Mouse (Mus musculus) ES-E14 (cell line): ENCODE measurements around the gene Nmrk1. TPM values are rescaled to one million over a fixed set of nuclear protein-coding genes. Genes with fewer than 3 reads are reported as not detected.

ENCODE experiments used
- DNase-seq: peaks from one replicate; pipeline ENCODE4 v3.0.0-alpha.2; 2013; ENCODE audit warnings: low read depth, low spot score
- H3K27ac ChIP-seq: 2 replicates; pipeline ENCODE4 v1.5.1; 2012; ENCODE audit warnings: low read depth, mild to moderate bottlenecking, low read length, moderate library complexity, mixed read lengths; ENCODE audit not compliant: poor library complexity, insufficient read depth, severe bottlenecking
- H3K36me3 ChIP-seq: 2 replicates; pipeline ENCODE4 v1.6.1; 2012; ENCODE audit warnings: mild to moderate bottlenecking, low read length, moderate library complexity, mixed read lengths; ENCODE audit not compliant: control insufficient read depth, poor library complexity, insufficient read depth, severe bottlenecking
- H3K4me1 ChIP-seq, 2 experiments: fragments of 150-350 bp in 1 of 2; sonication (generic) in 1 of 2; 2 replicates each; pipeline ENCODE4 v1.6.1; 2012; ENCODE audit warnings: low read length in 2 of 2, mild to moderate bottlenecking in 1 of 2, mixed read lengths in 1 of 2; ENCODE audit not compliant: control insufficient read depth in 2 of 2, insufficient read depth in 2 of 2, poor library complexity in 1 of 2
- H3K4me3 ChIP-seq, 2 experiments: fragments of 150-350 bp in 1 of 2; sonication (generic) in 1 of 2; 2 replicates each; pipeline ENCODE4 v1.5.1; 2012; ENCODE audit warnings: low read length in 2 of 2, low read depth in 1 of 2, mild to moderate bottlenecking in 1 of 2, mixed read lengths in 1 of 2; ENCODE audit not compliant: insufficient read depth in 1 of 2, poor library complexity in 1 of 2, severe bottlenecking in 1 of 2
- H3K9ac ChIP-seq: 2 replicates; pipeline ENCODE4 v1.6.1; 2012; ENCODE audit warnings: low read depth, mild to moderate bottlenecking, low read length, mixed read lengths; ENCODE audit not compliant: poor library complexity, insufficient read depth, severe bottlenecking
- H3K9me3 ChIP-seq: fragments of 150-350 bp; sonication (generic); 2 replicates; pipeline ENCODE4 v1.6.1; 2012; ENCODE audit warnings: low read depth, mild to moderate bottlenecking, low read length; ENCODE audit not compliant: control insufficient read depth, insufficient read depth
- CHD2 ChIP-seq: IDR thresholded peaks from 2 replicates; pipeline ENCODE4 v1.6.1; 2014; ENCODE audit warnings: mild to moderate bottlenecking, low read depth, low read length, inconsistent platforms
- HCFC1 ChIP-seq: IDR thresholded peaks from 2 replicates; pipeline ENCODE4 v1.6.1; 2012; ENCODE audit warnings: low read length, inconsistent platforms, borderline replicate concordance; ENCODE audit not compliant: insufficient read depth
- MAFK ChIP-seq: IDR thresholded peaks from 2 replicates; pipeline ENCODE4 v1.6.1; 2014; ENCODE audit warnings: mild to moderate bottlenecking, low read depth, low read length, inconsistent platforms; ENCODE audit not compliant: insufficient read depth
- ZC3H11A ChIP-seq: IDR thresholded peaks from 2 replicates; pipeline ENCODE4 v1.6.1; 2012; ENCODE audit warnings: low read depth, mild to moderate bottlenecking, inconsistent platforms, low read length, borderline replicate concordance
- ZNF384 ChIP-seq: IDR thresholded peaks from 2 replicates; pipeline ENCODE4 v1.6.1; 2012; ENCODE audit warnings: low read depth, low read length, inconsistent platforms
- in situ Hi-C, 2 experiments: fragments of 600-800 bp; cut with MboI; formaldehyde crosslinking; loops; one replicate each; pipeline ENCODE4 v1.15.1; 2025; ENCODE audit warnings: low sequenced_read_pairs in 2 of 2, inconsistent platforms in 1 of 2; ENCODE audit not compliant: unreplicated experiment in 2 of 2
- total RNA-seq: library from RNA; depleted of rRNA; stranded (reverse); fragments of 300-350 nt; gene quantifications from 2 replicates; pipeline ENCODE4 v1.2.3, GENCODE M21; 2012

Nmrk1 gene
- total RNA-seq, 1 experiment = 6.4 TPM

DNA sequence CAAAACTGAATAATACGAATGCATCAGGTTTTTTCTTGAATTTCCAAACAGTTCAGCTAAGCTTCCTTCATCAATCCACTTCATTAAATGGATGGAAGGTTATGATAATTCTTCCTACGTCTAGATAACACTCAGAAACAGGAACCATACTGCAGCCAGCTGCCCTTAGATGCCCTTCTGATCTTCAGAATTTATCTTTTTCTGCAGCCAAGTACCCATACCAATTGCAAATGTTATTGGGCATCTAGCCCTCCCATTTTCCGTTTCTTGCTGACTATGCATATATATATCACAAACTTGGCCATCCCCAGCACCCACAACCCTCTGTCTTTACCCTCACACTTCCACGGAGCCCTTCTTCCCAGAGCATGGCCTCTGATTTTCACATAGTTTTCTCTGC lies 18.2 kb downstream of the Nmrk1 start:
- Histone ChIP-seq H3K36me3 (no peaks in the 10 kb centered on the region), H3K4me1 (peaks cover 0 to 3% of the 10 kb centered on the region in 2 experiments; a peak in 1 of 4 replicates), H3K27ac (no peak overlapping the region), H3K9me3 (no peaks in the 10 kb centered on the region), H3K4me3 (no peak overlapping the region), H3K9ac (no peak overlapping the region)
- no peak for TF ChIP-seq MAFK
- no peak for TF ChIP-seq ZC3H11A
- no peak for TF ChIP-seq HCFC1
- TF ChIP-seq ZNF384 = no peak
- TF ChIP-seq CHD2 = no peak
- no peak for DNase-seq
- in situ Hi-C loops = no loop called here

DNA sequence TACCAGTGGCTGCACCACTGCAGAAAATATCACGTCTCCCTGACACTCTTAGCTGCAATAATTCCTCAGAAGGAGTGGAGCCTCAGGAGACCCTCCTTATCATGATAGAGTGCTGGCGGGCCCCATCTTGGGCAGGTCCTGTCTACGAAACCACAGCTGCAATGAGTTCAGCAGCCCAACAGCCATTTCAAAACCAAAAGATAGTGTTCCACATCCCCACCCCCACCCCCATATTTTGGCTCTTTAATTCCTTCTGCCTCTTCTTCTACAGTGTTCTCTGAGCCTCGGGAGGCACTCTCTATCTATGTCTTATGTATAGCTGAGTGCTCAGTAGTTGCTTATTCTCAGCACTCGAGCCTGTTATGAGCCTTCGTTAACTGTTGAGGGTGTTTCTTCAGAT lies 18.7 kb downstream of the Nmrk1 start:
- H3K4me3 ChIP-seq = no peak overlapping the region
- no peak for TF ChIP-seq ZC3H11A
- TF ChIP-seq MAFK = no peak
- TF ChIP-seq ZNF384 = no peak
- no peak for TF ChIP-seq HCFC1
- TF ChIP-seq CHD2 = no peak
- no peak for DNase-seq
- H3K4me1 ChIP-seq = peaks cover 0 to 3% of the 10 kb centered on the region in 2 experiments; a peak in 1 of 4 replicates
- H3K27ac ChIP-seq = no peak overlapping the region
- in situ Hi-C loops = no loop called here
- no peaks in the 10 kb centered on the region for H3K36me3 ChIP-seq
- H3K9me3 ChIP-seq = no peaks in the 10 kb centered on the region
- H3K9ac ChIP-seq = no peak overlapping the region

DNA sequence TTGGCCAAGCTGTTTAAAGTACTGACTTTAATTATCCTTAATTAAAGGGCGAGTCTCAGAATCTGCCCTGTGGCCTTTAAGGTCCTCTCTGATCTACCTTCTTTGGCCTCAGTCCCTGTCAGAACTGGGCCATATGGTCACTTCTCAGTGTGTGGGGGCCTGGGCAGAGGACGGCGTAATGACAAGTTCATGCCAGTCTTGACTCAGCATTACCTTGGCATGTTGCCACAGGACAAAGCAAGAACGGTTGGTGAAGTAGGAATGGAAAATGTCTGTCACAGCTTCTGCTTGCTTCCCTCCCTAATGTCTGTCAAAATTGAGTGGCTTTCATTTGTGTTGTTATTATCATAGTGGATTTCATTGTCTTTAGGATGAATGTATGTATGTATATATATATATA lies 20.8 kb downstream of the Nmrk1 start:
- no peak overlapping the region for H3K9ac ChIP-seq
- H3K4me3 ChIP-seq = no peak overlapping the region
- in situ Hi-C loops = no loop called here
- TF ChIP-seq ZNF384 (no peak), ZC3H11A (no peak), HCFC1 (no peak), MAFK (no peak), CHD2 (no peak)
- H3K9me3 ChIP-seq = no peaks in the 10 kb centered on the region
- H3K36me3 ChIP-seq = no peaks in the 10 kb centered on the region
- no peak overlapping the region for H3K27ac ChIP-seq
- no peak for DNase-seq
- peaks cover 0 to 3% of the 10 kb centered on the region in 2 experiments; a peak in 1 of 4 replicates for H3K4me1 ChIP-seq

DNA sequence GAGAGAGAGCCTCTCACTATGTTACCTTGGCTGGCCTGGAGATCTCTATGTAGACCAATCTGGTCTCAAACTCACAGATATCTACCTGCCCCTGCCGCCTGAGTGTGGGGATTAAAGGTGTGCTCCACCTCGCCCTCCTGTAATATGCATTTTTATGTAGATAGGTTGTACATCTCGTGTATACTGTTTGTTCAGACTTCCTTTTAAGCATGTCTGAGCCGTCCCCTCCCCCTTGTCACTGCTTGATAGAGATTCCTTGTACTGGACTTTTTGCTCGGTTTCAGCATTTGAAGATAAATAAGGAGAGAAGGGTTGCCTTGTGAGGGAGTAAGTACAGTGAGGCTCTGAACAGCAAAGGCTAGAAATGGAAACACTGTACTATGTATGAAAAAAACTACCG lies 21.3 kb downstream of the Nmrk1 start:
- Histone ChIP-seq H3K4me3 (no peak overlapping the region), H3K27ac (no peak overlapping the region), H3K4me1 (peaks cover 0 to 3% of the 10 kb centered on the region in 2 experiments; a peak in 1 of 4 replicates), H3K9me3 (no peaks in the 10 kb centered on the region), H3K36me3 (no peaks in the 10 kb centered on the region), H3K9ac (no peak overlapping the region)
- in situ Hi-C loops = no loop called here
- TF ChIP-seq ZNF384 (no peak), HCFC1 (no peak), ZC3H11A (no peak), MAFK (no peak)
- no peak for DNase-seq

DNA sequence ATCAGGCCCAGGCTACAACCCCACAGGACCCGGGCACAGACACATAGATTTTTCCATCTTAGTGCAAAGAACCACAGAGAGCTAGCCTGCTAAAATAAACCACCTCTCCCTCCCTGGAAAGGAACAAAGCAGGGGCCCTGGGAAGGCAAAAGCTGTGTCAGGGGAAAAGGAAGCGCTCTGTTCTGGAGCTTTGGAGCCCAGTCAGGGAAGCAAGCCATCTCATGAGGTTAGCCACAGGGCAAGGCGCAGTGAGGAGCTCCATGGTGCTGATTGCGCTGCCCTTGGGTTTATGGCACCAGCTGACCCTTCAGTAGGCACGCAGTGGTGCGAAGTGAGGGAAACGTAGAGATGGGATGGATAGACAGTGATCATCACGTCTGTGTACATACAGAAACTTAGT lies 22.6 kb downstream of the Nmrk1 start:
- Histone ChIP-seq H3K4me3 (no peak overlapping the region), H3K9me3 (no peaks in the 10 kb centered on the region), H3K9ac (no peak overlapping the region), H3K27ac (no peak overlapping the region), H3K36me3 (no peaks in the 10 kb centered on the region), H3K4me1 (peaks cover 0 to 3% of the 10 kb centered on the region in 2 experiments; a peak in 1 of 4 replicates)
- no peak for DNase-seq
- no peak for TF ChIP-seq ZC3H11A
- no peak for TF ChIP-seq HCFC1
- TF ChIP-seq MAFK = no peak
- TF ChIP-seq ZNF384 = no peak
- no peak for TF ChIP-seq CHD2
- in situ Hi-C loops = no loop called here
